Mouse (Mus musculus) forebrain, embryonic 12.5 days (tissue): ENCODE measurements around the gene Aim2. TPM values are rescaled to one million over a fixed set of nuclear protein-coding genes. Genes with fewer than 3 reads are reported as not detected.

Experiments used
- ATAC-seq: fragments of 200-750 bp; cut with Nextera tagmentation; 2 replicates; pipeline ENCODE4 v1.8.0; 2017; ENCODE audit warnings: moderate TSS enrichment; ENCODE audit not compliant: low FRiP score
- H3K27ac ChIP-seq: fragments of 300-500 bp; sonication (generic); 2 replicates; pipeline ENCODE4 v1.5.1; 2016; ENCODE audit warnings: mild to moderate bottlenecking
- H3K27me3 ChIP-seq: fragments of 300-500 bp; sonication (generic); 2 replicates; pipeline ENCODE4 v1.6.1; 2016; ENCODE audit warnings: mild to moderate bottlenecking
- H3K36me3 ChIP-seq: fragments of 300-500 bp; sonication (generic); replicated peaks from 2 replicates; pipeline ENCODE4 v1.6.1; 2016; ENCODE audit warnings: mild to moderate bottlenecking
- H3K4me1 ChIP-seq: fragments of 300-500 bp; sonication (generic); 2 replicates; pipeline ENCODE4 v1.6.1; 2016
- H3K4me2 ChIP-seq: fragments of 300-500 bp; sonication (generic); 2 replicates; pipeline ENCODE4 v1.6.1; 2016; ENCODE audit warnings: mild to moderate bottlenecking, moderate library complexity
- H3K4me3 ChIP-seq: fragments of 300-500 bp; sonication (generic); replicated peaks from 2 replicates; pipeline ENCODE4 v1.5.1; 2016; ENCODE audit warnings: mild to moderate bottlenecking
- H3K9ac ChIP-seq: fragments of 300-500 bp; sonication (generic); 2 replicates; pipeline ENCODE4 v1.6.1; 2016; ENCODE audit warnings: mild to moderate bottlenecking
- H3K9me3 ChIP-seq: fragments of 300-500 bp; sonication (generic); 2 replicates; pipeline ENCODE4 v1.6.1; 2016
- WGBS: fragments of 180-500 bp; shearing (Covaris S2); methylation state at CpG from one replicate; pipeline ENCODE4 v1.1.7; 2016; 5-methylcytosine and 5-hydroxymethylcytosine counted together
- polyA plus RNA-seq: library from polyadenylated mRNA; unstranded; fragments of >200 nt; fragmentation: Nextera tagmentation; extraction: Ambion mirVana; gene quantifications from 2 replicates; pipeline ENCODE4 v1.2.1, GENCODE M21; 2016

Gene Aim2
- polyA plus RNA-seq, 1 experiment from 2014 or later = 7.5 TPM

DNA sequence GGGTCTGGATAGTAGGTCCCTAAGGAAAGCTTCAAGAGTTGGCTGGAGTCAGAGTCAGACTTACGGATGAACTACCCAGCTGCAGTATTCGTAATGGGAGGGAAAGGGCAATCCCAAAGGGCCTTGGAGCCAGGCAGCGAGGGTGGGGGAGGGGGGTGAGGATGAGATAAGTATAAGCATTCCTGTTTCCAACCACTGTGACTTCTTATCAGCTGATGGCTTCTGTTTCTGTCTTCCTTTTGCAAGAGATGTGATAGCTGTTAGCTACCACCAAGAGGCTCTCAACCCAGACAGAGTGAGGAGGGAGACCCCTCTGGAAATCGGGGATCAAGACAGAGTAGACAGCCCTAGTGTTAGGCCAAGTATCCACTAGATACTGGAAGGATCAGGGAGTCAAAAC, 21.5 kb upstream of the Aim2 start:
- H3K36me3 ChIP-seq = no peaks in the 10 kb centered on the region
- no peaks in the 10 kb centered on the region for H3K27me3 ChIP-seq
- H3K27ac ChIP-seq = no peak overlapping the region
- no peak overlapping the region for H3K4me3 ChIP-seq
- ATAC-seq = no peak
- H3K9me3 ChIP-seq = no peaks in the 10 kb centered on the region
- H3K9ac ChIP-seq = no peak overlapping the region
- WGBS = 55% methylated on average over 4 of the region's 4 CpGs
- no peak overlapping the region for H3K4me2 ChIP-seq
- H3K4me1 ChIP-seq = peaks cover 12% of the 10 kb centered on the region; the same call in 1 of the 2 replicates

DNA sequence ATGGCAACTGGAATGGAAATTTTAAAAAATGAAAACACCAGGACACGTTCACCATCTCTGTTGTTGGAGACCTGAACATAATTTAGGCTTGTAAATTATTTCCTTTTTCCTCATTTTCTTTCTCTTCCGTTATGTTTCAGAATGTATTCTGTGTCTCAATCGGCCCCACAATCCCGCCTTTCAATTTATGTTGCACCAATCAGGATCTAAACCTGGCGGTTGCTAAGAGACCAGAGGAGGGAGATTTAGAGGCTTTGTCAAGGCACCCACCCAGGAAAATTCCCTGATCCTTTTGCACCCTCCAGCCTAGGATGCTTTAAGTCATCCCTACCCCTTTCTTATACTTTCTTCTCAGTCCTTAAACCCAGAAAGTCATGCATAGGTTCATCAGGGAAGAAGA, 20.9 kb upstream of the Aim2 start:
- Histone ChIP-seq H3K4me1 (peaks cover 12% of the 10 kb centered on the region; the same call in 1 of the 2 replicates), H3K4me2 (no peak overlapping the region), H3K27me3 (no peaks in the 10 kb centered on the region), H3K9ac (no peak overlapping the region), H3K9me3 (no peaks in the 10 kb centered on the region), H3K36me3 (no peaks in the 10 kb centered on the region), H3K27ac (no peak overlapping the region), H3K4me3 (no peak overlapping the region)
- 75% methylated on average over 5 of the region's 5 CpGs for WGBS
- no peak for ATAC-seq

- Histone ChIP-seq H3K27me3 (no peaks in the 10 kb centered on the region), H3K9me3 (no peaks in the 10 kb centered on the region), H3K9ac (no peak overlapping the region), H3K4me3 (no peak overlapping the region), H3K36me3 (0 out of 2 replicates have a peak, but pooled peaks cover 6% of the 10 kb centered on the region), H3K4me2 (no peak overlapping the region), H3K4me1 (peaks cover 24% of the 10 kb centered on the region), H3K27ac (no peak overlapping the region)
- WGBS = 90% methylated on average over 5 of the region's 5 CpGs
- no peak for ATAC-seq
Observed at GRCm38 (mm10) chr1:173332418-173332817, 18.3 kb upstream of the Aim2 start.

GRCm38 (mm10) chr1:173333312-173334253, 17.1 kb upstream of the Aim2 start, which contains the start of gene Ackr1:
Gene Ackr1 (minus strand): TSS chr1:173333750.
- ATAC-seq = no peak
- no peak within 1 kb of the TSS for H3K9ac ChIP-seq
- H3K4me3 ChIP-seq = no peak within 1 kb of the TSS
- H3K27me3 ChIP-seq = no peaks in the 10 kb centered on the region
- H3K4me2 ChIP-seq = no peak within 1 kb of the TSS
- peaks cover 24% of the 10 kb centered on the region for H3K4me1 ChIP-seq
- WGBS = 76% methylated on average over 9 of the region's 9 CpGs
- H3K9me3 ChIP-seq = no peaks in the 10 kb centered on the region
- 0 out of 2 replicates have a peak, but pooled peaks cover 6% of the 10 kb centered on the region for H3K36me3 ChIP-seq
- no peak within 1 kb of the TSS for H3K27ac ChIP-seq

DNA sequence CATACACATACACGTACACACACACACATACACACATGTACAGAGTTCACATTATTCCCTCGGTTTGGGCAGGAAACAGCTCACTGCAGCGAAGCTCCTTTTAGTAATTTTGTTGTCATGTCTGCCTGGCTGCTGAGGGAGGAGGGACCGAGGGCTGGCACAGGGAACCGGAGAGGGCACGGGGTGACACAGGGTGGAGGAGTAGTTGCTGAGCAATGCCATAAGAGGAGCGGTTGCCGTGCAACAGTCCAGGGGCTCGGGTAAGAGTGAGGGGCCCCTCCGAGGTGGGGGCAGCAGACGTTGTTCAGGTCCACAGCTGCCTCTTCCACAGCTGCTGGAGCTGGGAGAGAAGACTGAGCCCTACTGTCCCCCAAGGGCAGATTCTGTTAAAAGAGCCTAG, 14.8 kb upstream of the Aim2 start:
- Histone ChIP-seq H3K4me3 (no peak overlapping the region), H3K9ac (no peak overlapping the region), H3K4me1 (peaks cover 12% of the 10 kb centered on the region), H3K27me3 (no peaks in the 10 kb centered on the region), H3K27ac (no peak overlapping the region), H3K9me3 (no peaks in the 10 kb centered on the region), H3K36me3 (0 out of 2 replicates have a peak, but pooled peaks cover 6% of the 10 kb centered on the region), H3K4me2 (no peak overlapping the region)
- WGBS = 62% methylated on average over 11 of the region's 11 CpGs
- ATAC-seq = no peak; the same call in 1 of the 2 replicates

GRCm38 (mm10) chr1:173337008-173337407, 13.7 kb upstream of the Aim2 start:
- Histone ChIP-seq H3K27me3 (no peaks in the 10 kb centered on the region), H3K4me3 (no peak overlapping the region), H3K36me3 (peaks cover 11% of the 10 kb centered on the region; the same call in 1 of the 2 replicates), H3K9ac (no peak overlapping the region), H3K4me1 (peaks cover 12% of the 10 kb centered on the region), H3K4me2 (no peak overlapping the region), H3K9me3 (no peaks in the 10 kb centered on the region), H3K27ac (no peak overlapping the region)
- ATAC-seq = no peak
- WGBS = 93% methylated on average over 10 of the region's 10 CpGs

DNA sequence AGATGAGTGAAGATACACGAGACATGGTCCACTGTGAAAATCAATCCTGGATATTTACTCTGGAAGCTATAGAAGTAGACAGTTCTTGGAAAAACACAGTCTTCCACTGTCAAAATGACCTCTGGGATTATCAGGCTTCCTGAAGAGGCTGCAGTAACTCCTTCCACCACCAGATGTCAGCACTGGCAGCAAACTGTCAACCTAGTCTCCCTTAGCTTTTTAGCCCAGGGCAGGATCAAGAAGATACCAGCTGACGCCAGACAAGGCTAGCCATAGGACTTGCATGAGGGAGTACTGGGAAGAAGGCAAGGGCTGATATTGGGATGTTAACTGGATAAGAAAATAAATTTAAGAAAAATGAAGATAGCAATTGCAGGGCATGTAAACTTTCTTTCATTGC, 11.1 kb upstream of the Aim2 start:
- 14% methylated on average over 2 of the region's 2 CpGs for WGBS
- ATAC-seq = peak; percentile 69
- no peak overlapping the region for H3K9ac ChIP-seq
- H3K4me2 ChIP-seq = no peak overlapping the region
- no peaks in the 10 kb centered on the region for H3K9me3 ChIP-seq
- no peaks in the 10 kb centered on the region for H3K27me3 ChIP-seq
- H3K4me1 ChIP-seq = peaks cover 20% of the 10 kb centered on the region
- H3K36me3 ChIP-seq = peaks cover 19% of the 10 kb centered on the region; the same call in 1 of the 2 replicates
- no peak overlapping the region for H3K27ac ChIP-seq
- no peak overlapping the region for H3K4me3 ChIP-seq

- Histone ChIP-seq H3K36me3 (peaks cover 18% of the 10 kb centered on the region), H3K4me2 (no peak overlapping the region), H3K9me3 (no peaks in the 10 kb centered on the region), H3K27me3 (no peaks in the 10 kb centered on the region), H3K27ac (no peak overlapping the region), H3K4me3 (no peak overlapping the region), H3K9ac (no peak overlapping the region), H3K4me1 (peaks cover 8% of the 10 kb centered on the region; the same call in 1 of the 2 replicates)
- WGBS = 78% methylated on average over 1 of the region's 1 CpGs
- ATAC-seq = no peak
Observed at GRCm38 (mm10) chr1:173342425-173342824, 8.3 kb upstream of the Aim2 start.

DNA sequence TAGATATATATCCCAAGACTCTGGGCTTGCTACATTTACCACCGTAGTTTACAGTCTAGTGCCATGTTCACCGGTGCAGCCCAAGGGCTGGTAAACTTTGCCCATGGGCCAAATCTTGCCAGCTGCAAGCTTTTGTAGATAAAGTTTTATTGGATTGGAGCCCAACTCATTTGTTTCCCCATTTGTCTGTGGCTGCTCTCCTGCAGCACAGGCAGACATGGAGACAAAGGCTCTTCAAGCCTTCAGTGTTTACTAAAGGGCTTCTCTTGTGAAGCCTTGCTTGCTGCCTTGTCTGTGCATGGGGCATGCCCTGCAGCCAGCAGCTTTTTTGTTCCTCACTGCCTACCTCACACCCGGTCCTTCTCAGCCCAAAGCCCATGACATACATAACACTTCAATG, 6.7 kb upstream of the Aim2 start:
- H3K4me1 ChIP-seq = peaks cover 12% of the 10 kb centered on the region
- H3K36me3 ChIP-seq = peaks cover 17% of the 10 kb centered on the region
- H3K4me3 ChIP-seq = no peak overlapping the region
- H3K27ac ChIP-seq = no peak overlapping the region
- H3K9me3 ChIP-seq = no peaks in the 10 kb centered on the region
- H3K9ac ChIP-seq = no peak overlapping the region
- no peaks in the 10 kb centered on the region for H3K27me3 ChIP-seq
- no peak overlapping the region for H3K4me2 ChIP-seq
- WGBS = 61% methylated on average over 3 of the region's 3 CpGs
- no peak for ATAC-seq

GRCm38 (mm10) chr1:173345112-173345511, 5.6 kb upstream of the Aim2 start:
- Histone ChIP-seq H3K36me3 (peaks cover 17% of the 10 kb centered on the region), H3K9me3 (no peaks in the 10 kb centered on the region), H3K27ac (no peak overlapping the region), H3K4me1 (peaks cover 19% of the 10 kb centered on the region), H3K4me3 (no peak overlapping the region), H3K9ac (no peak overlapping the region), H3K27me3 (no peaks in the 10 kb centered on the region), H3K4me2 (no peak overlapping the region)
- 92% methylated on average over 4 of the region's 4 CpGs for WGBS
- no peak for ATAC-seq

- H3K27ac ChIP-seq = no peak overlapping the region
- H3K9me3 ChIP-seq = no peaks in the 10 kb centered on the region
- no peak overlapping the region for H3K9ac ChIP-seq
- H3K36me3 ChIP-seq = peaks cover 11% of the 10 kb centered on the region; the same call in 1 of the 2 replicates
- no peaks in the 10 kb centered on the region for H3K27me3 ChIP-seq
- 15% methylated on average over 1 of the region's 1 CpGs for WGBS
- peaks cover 35% of the 10 kb centered on the region for H3K4me1 ChIP-seq
- H3K4me3 ChIP-seq = no peak overlapping the region
- ATAC-seq = no peak
- no peak overlapping the region for H3K4me2 ChIP-seq
Observed at GRCm38 (mm10) chr1:173348527-173348926, 2.2 kb upstream of the Aim2 start.

GRCm38 (mm10) chr1:173349192-173349591, 1.5 kb upstream of the Aim2 start:
- no peak overlapping the region for H3K27ac ChIP-seq

More at GRCm38 (mm10) chr1:173349192-173349591, 1.5 kb upstream of the Aim2 start:
- Histone ChIP-seq H3K9me3 (no peaks in the 10 kb centered on the region), H3K36me3 (peaks cover 5% of the 10 kb centered on the region; the same call in 1 of the 2 replicates), H3K4me1 (peaks cover 29% of the 10 kb centered on the region), H3K9ac (no peak overlapping the region), H3K27me3 (no peaks in the 10 kb centered on the region), H3K4me2 (no peak overlapping the region), H3K4me3 (no peak overlapping the region)
- 46% methylated on average over 5 of the region's 5 CpGs for WGBS
- ATAC-seq = no peak
